Mouse (Mus musculus) embryo, embryonic 11.5 days (tissue): Measurements from ENCODE around the gene Chst15.

Experiments used
- DNase-seq: peaks from one replicate; pipeline ENCODE4 v3.0.0-alpha.2; 2012; ENCODE audit warnings: low read depth, low spot score

Gene Chst15

DNA sequence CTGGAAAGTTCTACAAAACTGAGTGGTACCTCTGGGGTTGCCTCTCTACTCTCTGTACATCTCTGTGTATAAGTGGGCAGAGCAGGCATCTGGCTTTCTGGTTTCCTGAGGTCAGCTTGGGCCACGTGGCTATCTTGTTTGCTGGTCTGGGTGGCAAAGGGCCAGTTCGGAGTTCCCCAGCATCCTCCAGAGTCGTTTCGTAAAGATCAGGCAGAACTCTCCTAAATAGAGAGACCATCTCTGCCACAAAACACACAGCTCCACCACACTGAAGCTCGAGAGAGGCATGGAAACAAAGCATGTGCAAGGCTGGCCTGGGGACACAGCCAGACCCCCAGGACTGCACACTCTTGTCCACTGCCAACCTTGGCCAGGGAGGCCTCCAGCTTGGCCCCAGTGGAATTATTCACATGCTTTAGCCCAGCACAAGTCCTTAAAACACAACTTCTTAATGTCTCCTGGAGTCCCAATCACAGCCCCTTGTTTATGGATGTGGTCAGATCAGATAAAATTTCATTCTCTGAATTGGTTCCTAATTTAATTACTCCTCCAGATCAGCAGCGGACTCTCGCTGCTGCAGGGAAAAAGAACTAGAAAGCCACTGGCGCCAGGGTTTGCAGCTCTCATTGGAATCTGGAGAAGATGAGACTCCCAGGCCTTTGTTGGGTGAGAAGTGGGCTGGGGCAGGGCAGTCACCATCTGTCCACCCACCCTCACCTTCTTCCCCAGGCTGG lies 14.4 kb downstream of the Chst15 start:
- DNase-seq: no peak

DNA sequence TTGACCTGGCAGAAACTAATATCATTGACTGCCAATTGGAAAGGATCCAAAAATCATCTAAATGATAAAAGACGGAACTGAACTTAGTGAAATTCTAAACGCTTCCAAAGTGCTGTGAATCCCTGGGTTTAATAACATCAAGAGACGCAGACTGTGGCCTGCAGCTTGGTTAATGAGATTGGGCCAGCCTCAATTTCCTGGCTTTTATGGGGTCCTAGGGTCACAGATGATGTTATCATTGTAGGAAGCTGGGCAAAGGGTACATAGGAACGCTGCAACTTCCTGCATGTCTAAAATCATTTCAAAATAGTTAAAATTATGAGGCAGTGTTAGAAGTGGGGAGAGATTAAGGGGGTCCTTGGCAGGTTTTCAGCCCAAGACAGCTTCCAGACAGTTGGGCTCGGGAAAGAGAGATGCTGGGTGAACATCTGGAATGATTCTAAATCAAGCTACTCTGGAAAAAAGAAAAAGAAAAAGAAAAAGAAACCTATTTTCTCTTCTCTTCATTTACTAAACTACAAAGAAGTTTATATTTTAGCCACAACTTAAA lies 17.3 kb downstream of the Chst15 start:
- no peak for DNase-seq

DNA sequence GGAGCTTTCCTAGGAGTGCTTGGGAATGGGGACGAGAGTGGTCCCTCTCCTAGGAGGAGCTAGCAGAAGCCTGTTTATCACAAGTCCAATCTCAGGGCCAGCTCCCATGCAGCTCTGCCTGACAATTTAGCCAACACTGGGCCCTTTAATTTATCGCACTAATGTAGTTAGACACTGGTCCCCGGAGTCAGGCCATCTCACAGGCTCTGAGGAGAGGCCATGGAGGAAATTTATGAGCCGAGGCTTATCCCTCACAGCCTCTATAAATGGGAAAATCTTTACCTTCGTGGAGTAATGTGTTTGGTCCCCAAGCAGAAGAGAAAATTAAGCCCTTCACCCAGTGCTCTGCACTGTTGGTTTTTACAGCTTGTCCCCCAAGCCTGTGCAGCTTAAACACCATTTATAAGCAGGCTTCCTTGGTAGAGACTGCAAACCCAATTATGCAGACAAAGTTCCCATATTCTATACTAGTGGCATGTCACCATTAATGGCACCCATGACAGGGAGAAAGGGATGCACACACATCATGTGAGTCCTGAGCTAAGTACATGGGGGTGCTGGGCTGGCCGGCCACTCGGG lies 18.5 kb downstream of the Chst15 start:
- DNase-seq: no peak

DNA sequence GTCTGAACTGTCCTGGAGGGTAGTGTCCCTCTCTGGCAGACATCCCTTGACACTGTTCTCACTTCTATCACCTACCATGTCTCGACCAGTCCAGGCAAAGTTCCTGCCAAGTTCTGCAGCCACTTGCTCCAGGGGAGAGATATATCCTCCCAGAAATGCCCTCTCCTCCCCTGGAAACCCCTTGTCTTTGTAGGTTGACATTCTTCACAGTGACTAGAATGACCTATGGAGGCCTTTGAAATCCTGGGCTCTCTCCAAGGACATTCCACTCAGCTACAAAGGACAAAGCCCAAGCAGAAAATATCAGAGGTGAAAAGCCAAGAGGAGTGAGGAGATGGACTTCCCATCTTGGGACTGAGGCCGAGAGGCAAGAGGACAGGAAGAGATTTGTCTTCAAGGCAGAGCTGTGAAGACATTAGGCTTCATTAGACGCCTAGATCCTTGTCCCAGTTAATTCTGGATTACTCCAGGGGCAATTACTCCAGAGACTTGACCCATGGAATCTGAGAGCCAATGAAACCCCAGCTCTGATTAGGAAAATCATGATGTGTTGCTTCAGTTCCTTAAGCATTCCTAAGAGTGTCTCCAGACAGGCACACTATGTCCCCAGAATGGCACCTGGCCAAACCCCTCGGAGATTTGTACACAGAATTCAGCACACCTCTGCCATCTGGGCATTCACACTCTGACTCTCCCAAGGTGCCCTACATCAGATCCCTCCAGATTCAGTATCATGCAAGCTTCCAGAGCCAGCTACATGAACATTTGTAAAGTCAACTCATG lies 20.2 kb downstream of the Chst15 start:
- no peak for DNase-seq

DNA sequence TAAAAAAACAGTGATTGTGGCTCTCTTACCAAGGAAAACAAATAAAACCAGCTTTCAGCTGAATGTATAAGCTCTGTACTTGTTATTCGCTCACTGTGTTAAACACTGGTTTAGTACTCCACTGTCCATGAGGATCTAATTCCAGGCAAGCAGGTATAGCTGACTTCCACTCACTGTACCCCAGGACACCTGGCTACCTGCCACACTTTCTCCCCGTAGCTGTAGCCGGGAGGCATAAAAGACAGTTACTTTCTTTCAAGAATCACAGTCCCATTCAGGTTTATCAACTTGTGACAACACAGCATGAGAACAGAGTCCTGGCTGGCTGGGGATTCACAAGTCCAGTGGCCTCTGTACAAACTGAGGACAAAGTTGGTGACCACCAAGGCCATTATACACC lies 20.9 kb downstream of the Chst15 start:
- no peak for DNase-seq

DNA sequence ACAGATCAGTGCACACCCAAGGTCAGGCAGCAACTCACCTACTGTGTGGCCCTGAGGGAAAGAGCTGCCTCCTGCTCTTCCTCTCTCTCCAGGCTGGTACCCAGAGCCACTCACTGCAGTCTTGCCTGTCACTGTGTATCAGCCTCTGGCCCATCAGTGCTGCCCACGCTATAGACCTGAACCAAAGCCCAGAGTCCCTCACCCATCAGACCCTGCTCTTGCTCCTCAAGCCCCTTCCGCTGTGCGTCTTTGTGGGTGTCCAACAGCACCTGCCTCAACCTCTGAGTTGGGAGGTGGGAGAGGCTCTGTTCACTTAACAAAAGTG lies 29.7 kb downstream of the Chst15 start:
- DNase-seq: no peak

DNA sequence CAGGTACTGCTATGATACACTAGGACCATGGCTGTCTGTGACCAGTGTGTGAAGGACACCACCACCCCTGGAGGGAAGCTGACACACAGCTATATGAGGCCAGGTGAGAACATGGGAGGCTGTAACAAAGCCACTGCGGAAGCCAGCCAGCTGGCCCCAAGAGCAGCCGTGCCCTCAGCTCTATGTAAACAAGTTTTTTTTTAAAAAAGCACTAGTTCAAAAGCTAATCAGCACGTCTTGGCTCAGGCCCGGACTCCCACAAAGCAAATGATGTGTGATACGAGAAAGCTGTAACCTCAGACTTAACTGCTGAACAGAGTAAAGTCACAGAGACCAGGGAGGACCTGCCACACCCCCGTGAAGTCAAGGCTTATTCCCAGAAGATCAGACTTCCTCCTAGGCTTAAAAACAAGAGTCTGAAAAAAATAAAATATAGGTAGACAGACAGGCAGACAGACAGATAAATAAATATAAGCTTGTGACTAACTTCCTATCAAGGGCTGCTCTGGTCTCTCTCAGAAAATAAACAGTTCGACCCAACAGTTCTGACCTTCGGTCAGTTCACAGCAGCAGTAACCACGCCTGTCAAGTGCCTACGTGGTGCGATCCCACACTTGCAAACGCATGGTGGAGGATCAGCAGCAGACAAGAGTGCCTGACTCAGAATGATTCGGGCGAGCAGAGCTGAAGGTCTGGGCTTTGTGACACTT lies 30.2 kb downstream of the Chst15 start:
- DNase-seq: no peak

DNA sequence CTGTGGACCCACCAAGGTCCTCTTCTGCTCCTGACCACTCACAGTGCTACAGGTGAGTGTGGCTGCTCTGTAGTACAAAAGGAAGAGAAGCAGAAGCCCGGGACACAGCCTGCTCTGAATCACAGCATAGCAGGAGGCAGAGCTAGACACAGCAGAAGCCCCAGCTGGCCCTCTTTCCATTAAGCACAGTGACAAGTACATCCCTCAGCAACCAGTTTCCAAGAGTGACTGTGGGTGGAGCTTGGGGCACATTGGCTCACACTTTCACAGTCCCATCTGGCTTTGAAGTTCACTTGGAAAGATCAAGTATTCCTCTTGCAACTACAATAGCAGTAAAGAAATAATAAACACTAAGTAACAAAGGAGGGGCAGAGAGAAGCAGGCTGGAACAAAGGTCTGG lies 32.2 kb downstream of the Chst15 start:
- DNase-seq: no peak

DNA sequence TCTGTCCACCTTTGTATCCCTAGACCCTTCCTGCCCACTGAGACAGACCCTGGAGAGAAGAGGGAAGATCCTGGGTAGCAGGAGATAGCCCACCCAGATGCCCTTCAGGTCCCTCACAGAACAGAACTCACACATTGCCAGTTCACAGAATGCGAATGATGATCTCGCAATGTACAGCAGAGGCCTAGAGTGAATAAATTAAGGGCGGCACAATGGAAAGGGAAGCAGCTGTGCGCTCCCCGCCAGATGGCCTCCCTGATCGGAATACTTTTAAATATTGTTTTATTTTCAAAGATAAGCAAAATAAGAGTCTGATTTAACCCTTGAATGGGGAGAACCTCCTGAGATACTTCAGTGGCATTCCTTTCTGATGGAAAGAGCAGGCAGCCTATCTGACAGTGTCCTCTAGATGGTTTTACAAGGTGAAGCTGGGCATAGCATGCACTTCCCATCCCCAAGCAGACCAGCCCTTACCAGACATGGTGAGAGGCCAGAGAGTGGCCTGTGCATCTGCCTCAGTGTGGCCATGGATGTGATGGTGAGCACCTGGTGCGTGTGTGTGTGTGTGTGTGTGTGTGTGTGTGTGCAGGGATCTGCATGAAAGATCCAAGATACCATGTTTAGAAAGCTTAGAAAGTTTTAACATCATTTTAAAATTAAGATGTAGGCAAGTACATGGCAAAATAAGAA lies 32.8 kb downstream of the Chst15 start:
- DNase-seq: no peak

DNA sequence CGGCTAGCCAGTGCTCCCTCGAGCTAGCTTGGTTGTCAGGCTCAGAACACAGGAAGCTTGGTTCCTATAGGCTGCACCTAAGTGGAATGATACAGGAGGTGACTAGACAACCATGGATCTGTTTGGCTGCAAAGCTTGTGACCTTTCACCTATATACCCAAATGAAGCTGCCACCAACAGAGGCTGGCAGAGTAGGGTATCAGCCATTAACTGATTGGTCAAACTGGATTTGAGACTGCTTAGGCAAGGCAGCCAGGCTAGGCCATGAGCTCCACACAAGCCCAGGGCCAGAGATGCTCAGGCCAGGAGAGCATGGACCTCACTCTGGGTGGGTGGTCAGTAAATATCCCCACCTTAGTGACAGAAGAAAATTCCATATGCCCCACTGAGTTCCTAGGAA lies 34.5 kb downstream of the Chst15 start:
- DNase-seq: no peak

DNA sequence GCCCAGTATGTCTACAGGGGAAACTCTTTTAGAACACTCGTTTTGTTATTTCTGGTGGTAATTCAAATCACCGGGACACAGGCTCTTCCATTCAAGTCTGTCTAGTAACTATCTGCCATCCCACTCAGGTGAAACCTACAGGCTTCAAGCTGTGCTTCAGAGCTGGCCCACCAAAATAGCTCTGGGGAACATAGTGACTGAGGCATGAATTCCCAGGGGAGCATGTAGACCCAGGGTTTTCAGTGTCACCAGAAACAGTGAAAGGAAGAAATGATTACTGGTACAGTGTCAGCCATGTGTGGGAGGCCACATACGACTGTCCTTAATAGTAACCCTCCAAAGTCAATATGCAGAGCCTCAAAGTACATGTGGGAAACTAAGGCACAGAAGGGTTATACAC lies 34.9 kb downstream of the Chst15 start:
- DNase-seq: no peak

DNA sequence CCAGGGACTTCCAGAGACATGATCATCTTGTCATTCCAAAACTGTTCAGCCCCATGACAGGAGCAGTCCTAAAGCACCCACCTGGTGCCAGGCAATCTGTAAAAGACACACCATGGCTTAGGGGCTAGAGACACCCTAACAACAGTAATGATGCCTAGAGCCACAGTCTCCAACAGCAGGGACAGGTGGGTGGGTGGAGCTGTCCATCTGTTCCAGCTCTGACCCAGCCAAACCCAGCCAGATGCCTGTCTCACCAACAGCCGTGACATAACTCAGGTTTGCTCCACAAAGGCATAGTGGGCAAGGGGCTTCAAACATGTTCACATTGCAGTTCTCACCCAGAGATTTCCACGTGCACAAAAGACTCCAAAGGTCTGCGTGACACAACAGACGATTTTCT lies 35.3 kb downstream of the Chst15 start:
- no peak for DNase-seq

DNA sequence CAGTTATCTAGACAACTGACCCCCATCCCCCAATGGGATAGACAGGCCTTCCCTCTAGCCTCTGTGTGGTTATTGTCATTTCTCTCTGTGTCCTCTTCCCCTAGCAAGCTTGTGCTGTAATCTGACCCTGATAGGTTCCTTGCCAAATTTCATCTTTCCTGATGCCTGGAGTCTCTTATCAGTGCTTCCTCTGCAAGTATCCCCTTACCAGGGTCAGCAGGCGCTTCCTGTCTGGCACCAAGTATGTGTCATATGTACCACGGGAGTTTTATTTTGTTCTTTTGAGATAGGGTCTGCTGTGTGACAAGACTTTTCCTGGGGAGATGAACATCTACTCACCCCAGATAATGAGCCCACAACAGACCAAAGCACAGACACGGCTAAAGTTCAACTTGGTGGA lies 38.4 kb downstream of the Chst15 start:
- no peak for DNase-seq

DNA sequence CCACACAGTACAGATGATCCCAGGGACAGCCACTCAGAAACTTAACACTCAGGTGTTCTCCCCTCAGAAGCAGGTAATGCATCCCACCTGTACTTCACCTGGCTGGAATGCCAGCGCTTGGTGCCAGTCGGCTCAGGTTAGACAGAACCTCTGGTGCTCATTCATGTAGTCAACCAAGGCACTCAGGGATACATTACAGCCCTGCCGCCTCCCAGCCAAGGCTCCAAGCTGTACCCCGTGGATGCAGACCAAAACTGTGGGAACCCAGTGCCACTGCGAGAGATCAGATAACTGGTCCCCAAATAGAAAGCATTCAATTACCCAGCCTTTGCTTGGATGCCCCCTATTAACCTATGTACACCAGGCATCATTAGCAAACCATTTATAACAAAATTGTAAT lies 40.7 kb downstream of the Chst15 start:
- DNase-seq: no peak

DNA sequence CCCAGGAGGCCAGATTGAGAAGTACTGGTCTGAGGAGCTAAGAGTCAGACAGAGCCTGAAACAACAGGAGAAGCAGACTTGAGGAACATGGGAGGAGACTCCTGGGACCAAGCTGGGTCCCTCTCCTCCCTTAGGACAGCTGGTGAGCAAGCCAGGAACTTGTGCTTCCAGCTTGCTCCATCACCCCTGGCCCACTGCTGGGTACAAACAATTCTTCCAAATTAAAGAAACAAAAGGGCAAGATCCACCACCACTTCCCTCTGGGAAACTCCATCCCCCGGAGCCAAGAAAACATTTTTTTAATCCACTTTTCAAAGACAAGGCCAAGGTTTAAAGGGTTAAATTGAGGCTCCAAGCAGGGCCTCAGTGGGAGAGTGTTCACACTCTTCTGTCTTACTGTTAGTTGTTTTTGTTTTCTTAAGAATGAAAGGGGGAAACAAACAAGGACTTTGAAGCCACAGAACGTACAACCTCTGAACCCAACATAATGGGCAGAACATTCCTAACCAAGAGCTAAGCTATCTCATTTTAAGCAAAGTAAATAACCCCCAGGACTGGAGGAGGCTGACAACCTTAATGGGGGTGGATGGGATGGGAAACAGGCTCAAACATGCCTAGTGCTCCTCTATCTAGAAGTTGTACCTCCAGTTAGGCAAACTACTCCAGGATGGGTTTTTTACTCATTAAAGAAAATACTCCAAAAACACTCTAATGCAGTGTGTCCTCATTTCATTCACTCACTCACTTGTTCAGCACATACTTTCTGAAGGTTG lies 43.1 kb downstream of the Chst15 start:
- DNase-seq: no peak

DNA sequence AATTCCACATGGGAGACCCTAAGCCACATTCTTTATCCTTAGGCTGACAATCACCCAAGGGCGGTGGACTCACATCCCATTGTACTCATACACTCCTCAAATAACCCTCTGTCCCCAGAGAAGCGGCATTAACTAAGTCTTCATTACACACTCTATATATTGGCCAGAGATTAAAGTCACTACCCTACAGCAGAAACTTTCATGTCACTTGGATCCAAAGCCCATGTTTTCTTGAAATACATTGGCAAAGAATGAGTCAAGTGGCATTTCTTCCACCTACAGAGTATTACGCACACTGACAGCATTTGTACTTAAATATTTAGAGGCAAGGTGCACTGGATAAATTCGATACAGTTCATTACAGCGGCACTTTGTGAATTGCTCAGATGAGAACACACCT lies 44.0 kb downstream of the Chst15 start:
- no peak for DNase-seq

DNA sequence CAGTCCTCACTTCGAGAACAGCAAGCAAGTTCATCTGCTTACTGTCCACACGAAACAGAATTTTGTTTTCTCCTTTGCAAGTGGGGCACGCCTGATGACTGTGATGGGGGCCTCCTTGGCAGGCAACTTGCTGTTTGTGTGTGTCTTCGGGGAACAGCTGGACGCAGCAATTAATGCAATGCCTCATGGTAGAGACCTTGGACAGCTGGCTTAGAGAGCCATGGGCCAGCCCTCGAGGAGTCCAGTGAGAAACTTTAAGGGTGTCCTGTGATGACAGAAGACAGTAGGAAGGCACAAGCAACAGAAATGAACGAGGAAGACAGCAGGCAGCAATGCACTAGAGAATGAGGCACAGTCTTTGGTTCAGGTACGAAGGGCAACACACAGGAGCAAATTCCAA lies 46.7 kb downstream of the Chst15 start:
- DNase-seq: no peak

DNA sequence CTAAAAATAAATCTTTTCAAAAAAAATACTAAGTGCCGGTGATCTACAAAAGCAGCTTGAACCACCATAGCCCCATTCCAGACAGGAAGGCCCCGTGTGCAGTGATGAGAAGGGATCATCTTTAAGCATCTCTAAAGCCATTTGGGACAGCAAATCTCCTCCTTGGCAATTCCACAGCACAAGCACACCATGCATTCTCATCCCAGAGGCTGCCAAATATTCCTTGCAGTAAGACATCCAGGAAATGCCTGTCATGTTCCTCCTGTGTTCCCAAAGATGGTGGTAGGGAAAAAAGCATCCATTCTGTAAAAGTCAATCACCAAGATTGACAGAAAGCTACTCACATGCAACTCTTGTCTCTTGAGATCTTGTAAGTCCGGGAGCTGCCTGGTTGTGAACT lies 47.4 kb downstream of the Chst15 start:
- DNase-seq: no peak

DNA sequence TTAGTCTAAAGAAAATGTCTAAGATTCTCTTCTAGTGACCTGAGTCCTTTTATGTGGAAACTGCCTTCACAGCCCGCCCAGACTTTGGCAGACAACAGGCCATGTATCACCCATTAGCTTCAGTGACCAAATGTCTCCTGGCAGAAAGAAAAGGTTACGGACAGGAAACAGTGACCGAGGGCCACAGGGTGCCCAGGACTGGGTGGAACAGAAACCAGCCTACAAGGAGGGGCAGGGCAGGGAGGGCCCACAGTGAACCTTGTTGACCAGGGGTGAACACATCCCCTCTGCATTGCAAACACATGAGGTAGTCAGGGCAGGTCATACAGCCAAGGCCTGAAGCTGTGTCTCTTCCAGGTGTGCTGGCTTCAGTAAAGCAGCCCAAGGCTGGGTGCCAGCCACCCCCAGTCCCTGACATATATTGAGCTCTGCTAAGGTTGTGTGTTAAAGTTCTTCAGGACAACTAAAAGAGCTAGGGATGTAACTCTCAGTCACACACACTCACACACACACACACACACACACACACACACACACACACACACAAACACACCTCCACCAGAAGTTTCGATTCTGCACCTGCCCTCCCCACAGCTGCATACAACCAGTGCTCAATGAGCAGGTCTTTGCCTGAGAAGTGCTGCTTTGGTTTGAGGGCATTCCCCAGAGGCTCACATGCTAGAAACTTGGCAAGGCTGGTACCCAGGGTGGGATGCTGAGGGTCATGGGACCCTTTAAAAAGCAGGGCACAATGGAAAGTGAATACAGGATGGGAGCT lies 49.1 kb downstream of the Chst15 start:
- no peak for DNase-seq

DNA sequence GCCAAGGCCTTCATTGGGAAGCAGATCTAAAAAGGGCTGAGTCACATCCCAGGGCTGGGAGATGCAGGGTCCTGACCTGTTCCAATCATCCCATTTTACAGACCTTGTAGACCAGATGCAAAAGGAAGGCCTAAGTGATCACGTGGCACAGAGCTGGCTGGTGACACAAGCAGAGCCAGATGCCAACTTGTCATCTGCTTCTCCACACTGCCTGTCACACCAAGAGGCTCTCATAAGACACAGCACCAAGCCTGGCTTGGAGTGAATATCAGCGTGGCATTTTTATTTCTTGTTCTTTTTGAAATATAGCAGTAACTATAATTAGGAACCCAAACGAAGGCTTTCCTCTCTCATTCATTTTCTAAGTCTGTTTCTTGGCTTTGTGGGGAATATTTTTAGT lies 52.3 kb downstream of the Chst15 start:
- no peak for DNase-seq
